In the genomic region with DNA sequence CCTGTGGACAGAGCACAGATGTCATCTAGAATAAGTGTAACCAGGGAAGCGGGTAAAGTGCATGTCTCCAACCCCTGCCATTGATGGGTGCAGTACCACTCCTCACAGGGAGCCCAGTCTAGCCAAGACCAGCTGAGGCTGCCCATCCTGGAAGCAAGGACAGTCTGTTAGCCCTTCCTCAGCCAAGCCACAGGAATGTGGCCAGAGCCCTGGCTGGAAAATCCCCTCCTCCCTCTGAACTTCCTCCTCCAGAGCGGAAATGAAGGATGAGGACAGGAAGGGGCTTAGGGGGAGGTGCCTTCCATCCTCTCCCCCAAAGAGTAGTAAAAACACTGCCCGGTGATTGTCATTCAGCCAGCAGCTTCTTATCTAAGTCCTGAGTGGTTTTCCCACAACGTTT, we compare ENCODE assay signal across 9 mouse cellular contexts.
A peak's percentile ranks its signal among the peaks of the same experiment; 100 is the strongest.
DNase-seq lines count a peak whose midpoint lies in the region; ATAC-seq and TF ChIP-seq lines count a peak whose summit lies in the region.
"Had no signal": no experiment of that assay in that cellular context is flagged by ENCODE, and none has a peak within 500 bp of the region (broad histone marks: within the 10 kb centered on the region; RNA-seq: fewer than 3 reads in every experiment).

No protein-coding gene starts in this region.

- no peaks in the 10 kb centered on the region for H3K36me3 ChIP-seq in intestine, embryonic 16.5 days (ENCODE audit: control insufficient read depth, insufficient read depth, low read length)
- H3K36me3 ChIP-seq in lung, embryonic 14.5 days (ENCODE audit: insufficient read depth): peaks cover 69% of the 10 kb centered on the region

- H3K27me3 ChIP-seq in intestine, embryonic 16.5 days (replicated peaks; ENCODE audit: control insufficient read depth, insufficient read depth, low read length): no peaks in the 10 kb centered on the region
- H3K27me3 ChIP-seq in lung, embryonic 14.5 days (ENCODE audit: insufficient read depth, low read length): no peaks in the 10 kb centered on the region

- 0 out of 2 replicates have a peak, but pooled peaks have one; percentile 1 for ATAC-seq in intestine, embryonic 16.5 days
- peak; percentile 52 for ATAC-seq in lung, embryonic 14.5 days (ENCODE audit: insufficient read depth)
- no peak for ATAC-seq in CD4-positive, CD25-positive, alpha-beta regulatory T cell, adult 4 months

- H3K4me3 ChIP-seq in intestine, embryonic 16.5 days (ENCODE audit: low read length): no peak overlapping the region
- no peak overlapping the region for H3K4me3 ChIP-seq in lung, embryonic 14.5 days (ENCODE audit: low read depth, low read length)
- H3K4me3 ChIP-seq: erythroblast, embryonic 14.5 days had no signal

- H3K9me3 ChIP-seq in intestine, embryonic 16.5 days (ENCODE audit: control insufficient read depth, low read length): no peaks in the 10 kb centered on the region
- no peaks in the 10 kb centered on the region for H3K9me3 ChIP-seq in lung, embryonic 14.5 days (ENCODE audit: low read depth, low read length)

- peak; percentile 43 for DNase-seq in embryo, embryonic 10 days (ENCODE audit: low spot score)
- no peak for DNase-seq in embryo, embryonic 9.5 days (ENCODE audit: extremely low spot score)
- DNase-seq in embryo, embryonic 10.5 days (ENCODE audit: low spot score): peak; percentile 36
- peak; percentile 78 for DNase-seq in lung, embryonic 14.5 days
- no peak for DNase-seq in urinary bladder, postnatal 36 days (ENCODE audit: low spot score in 2 of 2)
- no peak for DNase-seq in urinary bladder, postnatal 4 days (ENCODE audit: low spot score in 2 of 2)

- WGBS in intestine, embryonic 16.5 days: 25% methylated on average over 4 of the region's 4 CpGs
- WGBS in lung, embryonic 14.5 days: 33% methylated on average over 4 of the region's 4 CpGs

- H3K27ac ChIP-seq in intestine, embryonic 16.5 days (ENCODE audit: low read length): peak overlapping the region; percentile 87
- H3K27ac ChIP-seq in lung, embryonic 14.5 days (ENCODE audit: low read depth): peak overlapping the region; percentile 81

- peak overlapping the region; percentile 1; the same call in 1 of the 2 replicates for H3K9ac ChIP-seq in intestine, embryonic 16.5 days (ENCODE audit: low read depth, low read length)
- no peak overlapping the region for H3K9ac ChIP-seq in lung, embryonic 14.5 days

- peaks cover 66% of the 10 kb centered on the region for H3K4me1 ChIP-seq in intestine, embryonic 16.5 days (ENCODE audit: control insufficient read depth, insufficient read depth, low read length)
- H3K4me1 ChIP-seq in lung, embryonic 14.5 days (ENCODE audit: insufficient read depth): peaks cover 39% of the 10 kb centered on the region

- no peak overlapping the region for H3K4me2 ChIP-seq in intestine, embryonic 16.5 days (ENCODE audit: low read depth, low read length)
- no peak overlapping the region for H3K4me2 ChIP-seq in lung, embryonic 14.5 days

- TF ChIP-seq CTCF in lung, embryonic 14.5 days (IDR thresholded peaks at IDR 0.05; ENCODE audit: low read depth): no peak

Comparison
In these comparisons a context has a peak if more than half of its experiments do, and no peak if none do; other contexts are left out.
1. DNase-seq: peak in embryo, embryonic 10 days (single experiment), embryo, embryonic 10.5 days (single experiment) and lung, embryonic 14.5 days (single experiment); none in embryo, embryonic 9.5 days (single experiment), urinary bladder, postnatal 36 days (0 of 2) and urinary bladder, postnatal 4 days (0 of 2).